Mouse (Mus musculus): ENCODE results near the gene Apom. TPM values are rescaled to one million over a fixed set of nuclear protein-coding genes. Genes with fewer than 3 reads are reported as not detected.

The Apom gene
- polyA plus RNA-seq, 1 experiment from 2014 or later, result 8.3 TPM

GRCm38 (mm10) chr17:35166352-35167035 lies 34.6 kb upstream of the Apom start:
- H3K27me3 ChIP-seq (replicated peaks), result no peaks in the 10 kb centered on the region
- peaks cover 11% of the 10 kb centered on the region for H3K36me3 ChIP-seq
- H3K9me3 ChIP-seq (replicated peaks), result no peaks in the 10 kb centered on the region
- H3K27ac ChIP-seq (ENCODE audit: poor library complexity, severe bottlenecking), result peak overlapping the region; percentile 81; the same call in 1 of the 2 replicates
- 74% methylated on average over 8 of the region's 8 CpGs for WGBS
- peak overlapping the region; percentile 87; the same call in 1 of the 2 replicates for H3K4me2 ChIP-seq
- no peak overlapping the region for H3K9ac ChIP-seq
- ATAC-seq (ENCODE audit: insufficient number of reproducible peaks, low FRiP score), result no peak
- peaks cover 34% of the 10 kb centered on the region for H3K4me1 ChIP-seq (replicated peaks)
- H3K4me3 ChIP-seq, result 0 out of 2 replicates have a peak overlapping the region, but pooled peaks have one; percentile 98

DNA sequence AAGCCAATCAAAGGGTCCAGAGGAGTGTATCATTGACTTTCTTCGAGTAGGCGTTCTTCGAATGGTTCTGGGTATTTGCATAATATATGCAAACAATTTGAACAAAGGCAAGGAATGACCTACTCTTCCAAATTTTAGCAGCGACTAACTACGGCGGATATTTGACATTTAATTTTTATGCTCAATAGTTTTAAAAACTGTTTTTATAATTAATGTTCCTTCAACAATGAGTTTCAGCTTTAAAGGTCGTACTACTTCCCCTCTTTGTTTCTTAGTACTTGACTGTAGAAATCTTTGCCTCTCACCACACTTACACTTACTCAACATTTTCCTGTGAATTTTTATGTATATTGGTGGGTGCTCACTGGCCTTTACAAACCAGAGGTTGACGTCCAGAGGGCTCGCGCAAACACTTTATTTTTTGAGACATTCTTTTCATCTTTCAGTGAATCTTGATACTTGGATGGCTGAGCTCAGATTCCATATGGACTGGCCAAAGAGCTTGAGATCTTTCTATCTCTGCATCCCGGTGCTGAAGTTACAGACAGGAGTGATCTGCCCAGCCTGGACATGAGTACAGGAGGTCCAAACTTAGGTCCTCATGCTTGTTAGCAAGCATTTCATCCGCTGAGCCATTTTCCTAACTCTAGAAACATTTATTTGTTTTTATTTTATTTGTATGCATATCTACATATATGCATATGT lies 33.8 kb upstream of the Apom start:
- Histone ChIP-seq H3K9ac (peak overlapping the region; percentile 59; the same call in 1 of the 2 replicates), H3K27ac (ENCODE audit: poor library complexity, severe bottlenecking) (peak overlapping the region; percentile 96), H3K27me3 (replicated peaks) (no peaks in the 10 kb centered on the region), H3K4me2 (peak overlapping the region; percentile 87), H3K9me3 (replicated peaks) (no peaks in the 10 kb centered on the region), H3K36me3 (peaks cover 20% of the 10 kb centered on the region), H3K4me3 (peak overlapping the region; percentile 98), H3K4me1 (replicated peaks) (peaks cover 38% of the 10 kb centered on the region)
- ATAC-seq (ENCODE audit: insufficient number of reproducible peaks, low FRiP score), result no peak; the same call in 1 of the 2 replicates
- WGBS, result 27% methylated on average over 12 of the region's 12 CpGs

DNA sequence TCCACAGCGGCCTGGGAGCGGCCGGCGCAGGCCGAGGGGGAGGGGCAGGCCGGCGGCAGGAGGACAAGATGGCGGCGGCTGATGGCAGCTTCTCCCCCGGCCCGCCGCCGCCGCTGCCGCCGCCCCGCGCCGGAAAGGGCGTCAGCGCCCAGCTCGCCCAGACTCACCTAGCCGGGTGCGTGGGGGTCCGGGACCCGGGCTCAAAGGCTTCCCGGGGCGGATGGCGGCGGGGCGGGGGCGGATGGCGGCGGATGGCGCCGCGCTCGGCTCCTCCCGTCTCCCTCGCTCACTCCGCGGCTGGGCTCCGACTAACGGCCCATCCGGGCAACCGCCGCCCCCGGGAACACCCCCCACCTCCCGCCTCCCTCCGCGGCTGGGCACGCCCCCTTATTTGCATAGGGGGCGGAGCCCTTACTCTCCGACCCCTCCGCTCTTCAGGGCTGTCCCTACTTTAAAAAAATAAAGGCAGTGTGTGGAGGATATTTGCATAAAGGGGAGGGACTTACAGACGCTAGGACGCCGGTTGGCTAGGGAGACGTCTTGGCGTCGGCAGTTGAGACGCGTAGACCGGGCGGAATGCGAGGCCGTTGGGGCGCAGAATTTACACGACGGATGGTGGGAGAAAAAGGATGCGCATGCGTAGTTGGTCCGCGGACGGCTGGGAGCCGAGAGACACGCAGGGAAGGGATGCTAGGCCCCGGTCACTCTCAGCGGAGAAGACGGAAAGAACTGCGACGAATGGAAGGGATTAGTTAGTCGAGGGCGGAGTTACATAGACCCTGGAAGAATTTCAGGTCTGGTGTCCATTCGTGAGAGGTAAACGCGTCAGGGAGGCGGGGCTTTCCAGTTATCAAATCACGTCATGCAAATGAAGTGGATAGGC lies 33.0 kb upstream of the Apom start, which contains the start of gene Prrc2a:
Gene Prrc2a (minus strand): TSS at position 330 of the 883 bp plus-strand sequence.
- WGBS, result under 1% methylated on average over 78 of the region's 89 CpGs
- Histone ChIP-seq H3K4me3 (peak within 1 kb of the TSS; percentile 98), H3K9ac (peak within 1 kb of the TSS; percentile 100), H3K36me3 (peaks cover 28% of the 10 kb centered on the region), H3K4me2 (peak within 1 kb of the TSS; percentile 87), H3K27me3 (replicated peaks) (no peaks in the 10 kb centered on the region), H3K27ac (ENCODE audit: poor library complexity, severe bottlenecking) (peak within 1 kb of the TSS; percentile 96), H3K9me3 (replicated peaks) (no peaks in the 10 kb centered on the region), H3K4me1 (replicated peaks) (peaks cover 34% of the 10 kb centered on the region)
- ATAC-seq (ENCODE audit: insufficient number of reproducible peaks, low FRiP score), result peak; percentile 96

GRCm38 (mm10) chr17:35164218-35164567 lies 32.3 kb upstream of the Apom start:
- Histone ChIP-seq H3K4me3 (peak overlapping the region; percentile 98), H3K4me1 (replicated peaks) (peaks cover 34% of the 10 kb centered on the region), H3K4me2 (peak overlapping the region; percentile 87), H3K27ac (ENCODE audit: poor library complexity, severe bottlenecking) (peak overlapping the region; percentile 96), H3K9ac (peak overlapping the region; percentile 100), H3K9me3 (replicated peaks) (no peaks in the 10 kb centered on the region), H3K36me3 (peaks cover 34% of the 10 kb centered on the region), H3K27me3 (replicated peaks) (no peaks in the 10 kb centered on the region)
- 0% methylated on average over 28 of the region's 28 CpGs for WGBS
- ATAC-seq (ENCODE audit: insufficient number of reproducible peaks, low FRiP score), result no peak

DNA sequence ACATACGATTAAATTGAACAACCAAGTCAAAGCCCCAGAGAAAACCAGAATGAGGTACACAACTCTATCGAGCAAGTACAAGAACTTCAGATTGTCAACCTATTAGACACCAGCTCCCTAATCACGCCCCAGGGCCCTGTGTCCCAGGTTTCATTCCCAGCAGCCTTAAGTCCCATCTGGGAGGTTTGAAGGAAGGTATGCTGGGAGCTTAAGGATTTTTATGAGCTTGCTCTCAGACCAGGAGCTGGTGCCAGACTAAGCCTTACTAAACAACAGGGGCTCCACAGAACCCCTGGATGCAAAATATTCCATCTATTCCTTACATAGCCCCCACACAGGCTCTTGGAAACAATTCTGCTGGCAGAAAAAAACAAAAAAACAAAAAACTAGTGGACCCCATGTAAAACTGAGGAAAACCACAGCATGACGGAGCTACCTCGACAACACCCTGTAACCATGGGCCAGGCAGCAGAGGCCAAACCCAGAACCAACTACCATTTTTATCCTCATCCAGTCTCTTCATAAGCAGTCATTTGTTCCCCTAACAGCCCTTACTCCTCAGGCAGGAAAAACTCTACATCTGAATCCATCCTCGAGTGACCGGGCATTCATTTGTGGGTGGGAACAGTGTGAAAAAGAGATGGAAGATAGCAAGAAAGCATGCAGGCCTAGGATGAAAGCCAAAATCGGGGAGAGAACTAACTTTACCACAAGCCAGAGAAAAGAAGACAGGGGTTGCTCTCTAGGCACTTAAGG lies 31.7 kb upstream of the Apom start:
- no peak for ATAC-seq (ENCODE audit: insufficient number of reproducible peaks, low FRiP score)
- H3K27ac ChIP-seq (ENCODE audit: poor library complexity, severe bottlenecking), result peak overlapping the region; percentile 96
- peak overlapping the region; percentile 100 for H3K9ac ChIP-seq
- H3K36me3 ChIP-seq, result peaks cover 41% of the 10 kb centered on the region
- H3K4me2 ChIP-seq, result peak overlapping the region; percentile 87
- H3K4me1 ChIP-seq (replicated peaks), result peaks cover 34% of the 10 kb centered on the region
- no peaks in the 10 kb centered on the region for H3K27me3 ChIP-seq (replicated peaks)
- no peaks in the 10 kb centered on the region for H3K9me3 ChIP-seq (replicated peaks)
- H3K4me3 ChIP-seq, result peak overlapping the region; percentile 98
- 12% methylated on average over 8 of the region's 8 CpGs for WGBS

GRCm38 (mm10) chr17:35162730-35163129 lies 30.9 kb upstream of the Apom start:
- peak overlapping the region; percentile 98 for H3K4me3 ChIP-seq
- H3K36me3 ChIP-seq, result peaks cover 49% of the 10 kb centered on the region
- peak overlapping the region; percentile 100 for H3K9ac ChIP-seq
- no peaks in the 10 kb centered on the region for H3K27me3 ChIP-seq (replicated peaks)
- ATAC-seq (ENCODE audit: insufficient number of reproducible peaks, low FRiP score), result no peak
- WGBS, result 42% methylated on average over 12 of the region's 12 CpGs
- H3K27ac ChIP-seq (ENCODE audit: poor library complexity, severe bottlenecking), result no peak overlapping the region
- H3K4me2 ChIP-seq, result peak overlapping the region; percentile 87
- H3K9me3 ChIP-seq (replicated peaks), result no peaks in the 10 kb centered on the region
- H3K4me1 ChIP-seq (replicated peaks), result peaks cover 34% of the 10 kb centered on the region

DNA sequence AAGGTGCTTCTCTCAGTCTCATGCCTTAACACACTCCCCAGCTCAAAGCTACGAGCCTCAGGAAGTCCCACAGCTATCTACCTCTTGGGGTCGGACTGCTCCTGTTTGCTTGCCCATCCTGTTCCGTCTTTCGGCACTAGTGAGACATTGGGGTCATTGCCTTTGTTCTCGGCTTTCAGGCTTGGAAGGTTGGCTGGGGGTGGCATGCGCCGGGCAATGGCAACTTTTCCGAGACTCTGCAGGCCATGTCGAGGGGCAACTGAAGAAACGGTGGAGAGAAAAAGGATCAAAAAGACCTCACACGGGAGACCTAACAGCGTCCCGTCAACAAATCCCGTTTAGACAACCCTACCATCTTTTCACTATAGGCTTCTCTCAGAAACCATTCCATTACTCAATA lies 30.3 kb upstream of the Apom start:
- Histone ChIP-seq H3K4me3 (peak overlapping the region; percentile 98), H3K4me2 (peak overlapping the region; percentile 87), H3K27ac (ENCODE audit: poor library complexity, severe bottlenecking) (no peak overlapping the region), H3K9ac (peak overlapping the region; percentile 100), H3K4me1 (replicated peaks) (peaks cover 34% of the 10 kb centered on the region), H3K36me3 (peaks cover 55% of the 10 kb centered on the region), H3K27me3 (replicated peaks) (no peaks in the 10 kb centered on the region), H3K9me3 (replicated peaks) (no peaks in the 10 kb centered on the region)
- 73% methylated on average over 14 of the region's 14 CpGs for WGBS
- no peak for ATAC-seq (ENCODE audit: insufficient number of reproducible peaks, low FRiP score)

- Histone ChIP-seq H3K4me3 (peak overlapping the region; percentile 98; the same call in 1 of the 2 replicates), H3K9ac (peak overlapping the region; percentile 100), H3K27me3 (replicated peaks) (no peaks in the 10 kb centered on the region), H3K4me1 (replicated peaks) (peaks cover 31% of the 10 kb centered on the region), H3K27ac (ENCODE audit: poor library complexity, severe bottlenecking) (no peak overlapping the region), H3K9me3 (replicated peaks) (no peaks in the 10 kb centered on the region), H3K4me2 (peak overlapping the region; percentile 87; the same call in 1 of the 2 replicates), H3K36me3 (peaks cover 62% of the 10 kb centered on the region)
- 78% methylated on average over 11 of the region's 11 CpGs for WGBS
- ATAC-seq (ENCODE audit: insufficient number of reproducible peaks, low FRiP score), result no peak
Observed at GRCm38 (mm10) chr17:35161421-35161820, 29.6 kb upstream of the Apom start.

DNA sequence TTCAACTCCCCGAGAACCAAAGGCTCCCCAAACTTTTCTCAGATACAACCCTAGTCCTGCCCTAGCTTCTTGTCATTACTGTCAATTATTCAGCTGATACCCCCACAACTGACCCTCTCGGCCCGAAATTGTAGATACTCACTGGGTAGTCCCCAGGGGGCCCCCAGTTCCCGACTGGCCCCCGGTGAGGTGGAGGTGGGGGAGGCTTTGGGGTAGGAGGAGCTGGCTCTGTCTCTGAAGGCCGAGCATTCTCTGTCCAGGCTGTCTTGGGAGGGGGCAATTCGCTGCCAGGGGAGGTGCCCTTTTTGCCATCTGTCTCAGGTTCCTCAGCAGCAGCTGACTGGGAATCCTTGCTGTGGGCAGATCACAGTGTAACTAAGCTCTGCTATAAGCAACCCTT lies 27.8 kb upstream of the Apom start:
- Histone ChIP-seq H3K27ac (ENCODE audit: poor library complexity, severe bottlenecking) (no peak overlapping the region), H3K36me3 (peaks cover 80% of the 10 kb centered on the region), H3K4me2 (no peak overlapping the region), H3K27me3 (replicated peaks) (no peaks in the 10 kb centered on the region), H3K4me3 (no peak overlapping the region), H3K4me1 (replicated peaks) (peaks cover 24% of the 10 kb centered on the region), H3K9ac (no peak overlapping the region), H3K9me3 (replicated peaks) (no peaks in the 10 kb centered on the region)
- 87% methylated on average over 7 of the region's 7 CpGs for WGBS
- ATAC-seq (ENCODE audit: insufficient number of reproducible peaks, low FRiP score), result no peak

DNA sequence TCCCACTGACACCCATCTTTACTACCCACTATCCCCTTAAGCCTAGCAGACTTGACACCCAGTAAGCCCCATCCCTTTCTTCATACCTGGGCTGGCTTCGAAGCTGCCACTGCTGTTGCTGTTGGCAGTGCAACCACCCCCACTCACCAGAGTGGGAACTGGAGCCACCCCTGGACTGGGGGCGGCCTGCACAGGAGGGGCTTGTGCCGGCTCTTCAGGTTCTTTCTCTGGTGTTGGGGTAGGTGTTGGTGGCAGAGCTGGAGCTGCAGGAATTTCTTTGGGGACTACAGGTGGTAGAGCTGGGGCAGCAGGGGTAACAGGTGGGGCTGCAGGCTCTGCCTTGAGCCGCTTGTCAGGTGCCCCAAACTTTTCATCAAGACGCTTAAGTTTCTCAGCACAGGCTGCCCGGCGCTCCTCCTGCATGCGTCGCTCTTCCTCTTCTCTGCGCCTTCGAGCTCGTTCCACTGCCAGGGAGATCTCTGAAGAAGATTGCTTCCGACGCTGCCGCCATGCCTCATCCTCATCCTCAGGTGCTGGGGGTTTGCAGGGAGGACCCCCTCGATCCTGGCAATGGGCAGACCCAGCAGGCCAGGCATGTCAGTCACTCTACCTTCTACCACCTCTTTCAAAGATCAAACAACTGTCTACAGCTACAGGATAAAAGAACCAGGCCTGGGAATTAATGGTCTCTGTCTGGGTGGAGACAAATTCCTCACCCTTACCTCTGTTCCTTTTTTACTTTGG lies 27.2 kb upstream of the Apom start:
- no peak overlapping the region for H3K9ac ChIP-seq
- no peaks in the 10 kb centered on the region for H3K27me3 ChIP-seq (replicated peaks)
- no peak for ATAC-seq (ENCODE audit: insufficient number of reproducible peaks, low FRiP score)
- 91% methylated on average over 16 of the region's 16 CpGs for WGBS
- H3K4me2 ChIP-seq, result no peak overlapping the region
- H3K36me3 ChIP-seq, result peaks cover 86% of the 10 kb centered on the region
- H3K27ac ChIP-seq (ENCODE audit: poor library complexity, severe bottlenecking), result no peak overlapping the region
- peaks cover 24% of the 10 kb centered on the region for H3K4me1 ChIP-seq (replicated peaks)
- no peaks in the 10 kb centered on the region for H3K9me3 ChIP-seq (replicated peaks)
- H3K4me3 ChIP-seq, result no peak overlapping the region

Measured in heart, embryonic 12.5 days (tissue).